Mouse (Mus musculus): ENCODE measurements around the gene Abhd12b.
A peak's percentile ranks its signal among the peaks of the same experiment; 100 is the strongest.

Gene Abhd12b

GRCm38 (mm10) chr12:70201926-70202529 lies 48.1 kb downstream of the Abhd12b start:
- DNase-seq (ENCODE audit: low read depth in 2 of 2, low spot score in 2 of 2): no peak

GRCm38 (mm10) chr12:70204433-70204832 lies 50.5 kb downstream of the Abhd12b start:
- DNase-seq (ENCODE audit: low read depth in 2 of 2, low spot score in 2 of 2): no peak

- DNase-seq (ENCODE audit: low read depth in 2 of 2, low spot score in 2 of 2): no peak
These were observed 54.3 kb downstream of the Abhd12b start for GRCm38 (mm10) chr12:70208214-70208613.

- no peak for DNase-seq (ENCODE audit: low read depth in 2 of 2, low spot score in 2 of 2)
These were observed 58.6 kb downstream of the Abhd12b start for GRCm38 (mm10) chr12:70212501-70212900.

- no peak for DNase-seq (ENCODE audit: low read depth in 2 of 2, low spot score in 2 of 2)
These were observed 59.7 kb downstream of the Abhd12b start for GRCm38 (mm10) chr12:70213601-70214000.

GRCm38 (mm10) chr12:70214281-70214680 lies 60.3 kb downstream of the Abhd12b start:
- no peak for DNase-seq (ENCODE audit: low read depth in 2 of 2, low spot score in 2 of 2)

GRCm38 (mm10) chr12:70216229-70216800 lies 62.4 kb downstream of the Abhd12b start:
- no peak for DNase-seq (ENCODE audit: low read depth in 2 of 2, low spot score in 2 of 2)

GRCm38 (mm10) chr12:70218795-70219540 lies 65.0 kb downstream of the Abhd12b start:
- DNase-seq (ENCODE audit: low read depth in 2 of 2, low spot score in 2 of 2): peak; percentile 32 to 56

- no peak for DNase-seq (ENCODE audit: low read depth in 2 of 2, low spot score in 2 of 2)
These were observed 67.5 kb downstream of the Abhd12b start for GRCm38 (mm10) chr12:70221425-70221824.

- no peak for DNase-seq (ENCODE audit: low read depth in 2 of 2, low spot score in 2 of 2)
These were observed 69.4 kb downstream of the Abhd12b start for GRCm38 (mm10) chr12:70223331-70223730.

GRCm38 (mm10) chr12:70226655-70227054 lies 72.7 kb downstream of the Abhd12b start:
- no peak for DNase-seq (ENCODE audit: low read depth in 2 of 2, low spot score in 2 of 2)

GRCm38 (mm10) chr12:70227121-70227932 lies 73.4 kb downstream of the Abhd12b start:
- peak in 1 of 2 experiments; percentile 38 for DNase-seq (ENCODE audit: low read depth in 2 of 2, low spot score in 2 of 2)

- no peak for DNase-seq (ENCODE audit: low read depth in 2 of 2, low spot score in 2 of 2)
These were observed 74.2 kb downstream of the Abhd12b start for GRCm38 (mm10) chr12:70228155-70228554.

GRCm38 (mm10) chr12:70231294-70231693 lies 77.4 kb downstream of the Abhd12b start, which contains the start of gene Pygl:
Gene Pygl, minus strand, starts transcription at chr12:70231488.
- no peak for DNase-seq (ENCODE audit: low read depth in 2 of 2, low spot score in 2 of 2)

- DNase-seq (ENCODE audit: low read depth in 2 of 2, low spot score in 2 of 2): no peak
These were observed 78.1 kb downstream of the Abhd12b start for GRCm38 (mm10) chr12:70232020-70232544.

Measured in CD8-positive naive resting alpha-beta T cell, adult 2 months (primary cell).